In genomic region chr4:152886773-152887172, GRCm38 (mm10) we compare ENCODE assay signal across 12 mouse cellular contexts.
DNase-seq lines count a peak whose midpoint lies in the region; ATAC-seq and TF ChIP-seq lines count a peak whose summit lies in the region.
"Had no signal": no experiment of that assay in that cellular context is flagged by ENCODE, and none has a peak within 500 bp of the region (broad histone marks: within the 10 kb centered on the region; RNA-seq: fewer than 3 reads in every experiment).

No protein-coding gene starts in this region.

- H3K9me3 ChIP-seq in megakaryocyte, embryonic 14.5 days = peaks cover 95% of the 10 kb centered on the region
- H3K9me3 ChIP-seq: lung, embryonic 15.5 days had no signal

- H3K79me2 ChIP-seq in liver, adult 2 months (ENCODE audit: control insufficient read depth, insufficient read depth, low read length) = no peaks in the 10 kb centered on the region

- H3K27me3 ChIP-seq in megakaryocyte, embryonic 14.5 days (replicated peaks) = no peaks in the 10 kb centered on the region
- H3K27me3 ChIP-seq in liver, adult 2 months (ENCODE audit: control insufficient read depth, insufficient read depth, low read length) = no peaks in the 10 kb centered on the region
- H3K27me3 ChIP-seq: lung, embryonic 15.5 days had no signal

- no peaks in the 10 kb centered on the region for H3K36me3 ChIP-seq in megakaryocyte, embryonic 14.5 days (replicated peaks; ENCODE audit: low read length)
- no peaks in the 10 kb centered on the region for H3K36me3 ChIP-seq in liver, adult 2 months (ENCODE audit: control insufficient read depth, insufficient read depth, low read length)
- H3K36me3 ChIP-seq: kidney, embryonic 15.5 days; lung, embryonic 15.5 days had no signal

- H3K4me3 ChIP-seq in megakaryocyte, embryonic 14.5 days (replicated peaks) = peak overlapping the region; percentile 59
- no peak overlapping the region for H3K4me3 ChIP-seq in liver, adult 2 months (ENCODE audit: insufficient read depth, low read depth, low read length)
- H3K4me3 ChIP-seq: kidney, embryonic 15.5 days; layer of hippocampus, adult 2 months; lung, embryonic 15.5 days had no signal

- WGBS in liver, adult 2 months = 87% methylated on average over 9 of the region's 9 CpGs

- ATAC-seq in megakaryocyte, adult 5-6 weeks (ENCODE audit: poor library complexity, severe bottlenecking) = no peak
- no peak for ATAC-seq in inflammation-experienced regulatory T-cells, adult 6 months

- H3K9ac ChIP-seq in liver, adult 2 months (ENCODE audit: low read depth, low read length) = no peak overlapping the region
- H3K9ac ChIP-seq: kidney, embryonic 15.5 days; lung, embryonic 15.5 days had no signal

- no peaks in the 10 kb centered on the region for H3K4me1 ChIP-seq in megakaryocyte, embryonic 14.5 days
- peaks cover 4% of the 10 kb centered on the region; the same call in 1 of the 2 replicates for H3K4me1 ChIP-seq in liver, adult 2 months (ENCODE audit: control insufficient read depth, insufficient read depth, low read length)
- H3K4me1 ChIP-seq: lung, embryonic 15.5 days had no signal

- H3K27ac ChIP-seq in liver, adult 2 months (replicated peaks; ENCODE audit: insufficient read depth, low read depth, low read length) = no peak overlapping the region
- H3K27ac ChIP-seq: kidney, embryonic 15.5 days; layer of hippocampus, adult 2 months; lung, embryonic 15.5 days had no signal

- no peak for TF ChIP-seq CTCF in liver, adult 2 months (IDR thresholded peaks at IDR 0.05; ENCODE audit: low read depth, low read length)

- DNase-seq in embryo, embryonic 10 days (ENCODE audit: low spot score) = peak; percentile 28
- DNase-seq in embryo, embryonic 11 days = no peak
- peak; percentile 19 for DNase-seq in liver, adult 2 months (ENCODE audit: extremely low read depth, low read depth, low spot score)
- no peak for DNase-seq in left cerebral cortex, adult 18-20 months (ENCODE audit: low spot score in 2 of 2)
- DNase-seq in cerebellum, adult 11-12 months = no peak
- DNase-seq: cerebellum, postnatal 25 days had no signal

- TF ChIP-seq POLR2A in liver, adult 2 months (IDR thresholded peaks at IDR 0.05; ENCODE audit: extremely low read depth, insufficient read depth, low read length) = no peak

Comparison
In these comparisons a context has a peak if more than half of its experiments do, and no peak if none do; other contexts are left out.
1. DNase-seq: peak in embryo, embryonic 10 days (single experiment) and liver, adult 2 months (single experiment); none in embryo, embryonic 11 days (single experiment), left cerebral cortex, adult 18-20 months (0 of 2) and cerebellum, adult 11-12 months (single experiment).